Mouse (Mus musculus): Measurements from ENCODE around the gene Hipk1.

Gene Hipk1

DNA sequence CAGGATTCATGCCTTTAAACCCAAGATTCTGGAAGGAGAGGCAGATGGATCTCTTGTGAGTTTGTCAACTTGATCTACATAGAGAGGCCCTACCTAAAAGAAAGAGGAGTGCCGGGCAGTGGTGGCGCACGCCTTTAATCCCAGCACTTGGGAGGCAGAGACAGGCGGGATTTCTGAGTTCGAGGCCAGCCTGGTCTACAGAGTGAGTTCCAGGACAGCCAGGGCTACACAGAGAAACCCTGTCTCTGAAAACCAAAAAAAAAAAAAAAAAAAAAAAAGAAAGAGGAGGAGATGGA is 696 bp upstream of the Hipk1 start:
- peak; percentile 37 for DNase-seq

GRCm38 (mm10) chr3:103790346-103791145 is 817 bp downstream of the Hipk1 start:
- DNase-seq = peak; percentile 55

DNA sequence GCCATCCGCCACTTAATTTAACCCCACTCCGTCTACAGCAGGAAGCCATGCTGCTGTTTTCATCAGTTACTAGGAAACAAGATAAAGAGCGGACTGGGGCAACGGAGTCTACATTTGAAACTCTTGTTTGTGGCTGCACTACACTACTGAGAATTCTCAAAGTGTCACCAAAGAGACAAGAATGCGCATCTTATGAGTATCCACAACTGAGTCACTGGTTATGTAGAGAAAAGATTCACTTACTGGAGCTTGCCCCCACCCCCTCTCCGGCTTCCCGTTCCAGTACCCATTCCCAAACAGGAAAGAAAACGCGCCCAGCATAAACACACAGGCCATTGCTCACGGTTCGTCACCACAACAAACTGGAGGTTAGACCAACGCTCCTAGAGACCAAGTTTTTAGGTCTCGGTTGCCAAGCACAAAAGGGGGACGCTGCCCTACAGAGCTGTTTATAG is 1.4 kb downstream of the Hipk1 start:
- no peak for DNase-seq

- no peak for DNase-seq
These were observed 2.3 kb downstream of the Hipk1 start for GRCm38 (mm10) chr3:103789096-103789495.

- no peak for DNase-seq
These were observed 4.1 kb downstream of the Hipk1 start for GRCm38 (mm10) chr3:103787225-103787624.

DNA sequence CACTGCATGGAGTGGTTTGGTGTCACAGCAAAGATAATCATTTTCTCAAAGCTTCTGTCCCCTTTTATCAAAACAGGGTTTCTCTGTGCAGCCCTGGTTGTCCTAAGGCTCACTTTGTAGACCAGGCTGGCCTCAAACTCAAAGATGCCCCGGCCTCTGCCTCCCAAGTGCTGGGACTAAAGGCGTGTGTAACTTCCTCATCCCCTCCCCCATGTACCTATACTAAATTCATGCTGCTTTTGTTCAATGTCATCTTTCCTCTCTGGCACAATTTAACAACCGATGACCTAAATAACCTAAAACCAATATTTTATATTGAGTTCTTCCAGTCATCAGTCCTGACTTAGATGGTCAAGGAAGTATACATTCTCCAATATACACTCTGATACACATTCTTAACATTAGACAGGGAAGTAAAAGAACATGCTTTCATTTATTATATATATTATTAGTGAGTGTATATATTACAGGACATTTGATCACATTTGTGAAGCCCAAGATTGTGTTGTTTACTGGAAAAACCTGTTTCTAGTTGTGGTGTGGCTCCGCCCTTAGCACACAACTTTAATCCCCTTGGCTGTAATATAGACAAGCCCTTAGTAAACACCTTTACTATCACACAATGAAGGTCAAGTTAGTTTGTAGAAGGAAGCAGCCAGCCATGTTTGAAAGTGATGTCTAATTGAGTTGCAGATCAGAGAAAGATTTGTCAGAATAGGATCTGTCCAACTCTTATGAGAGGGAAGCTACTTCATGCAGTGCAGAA is 8.3 kb downstream of the Hipk1 start:
- no peak for DNase-seq

DNA sequence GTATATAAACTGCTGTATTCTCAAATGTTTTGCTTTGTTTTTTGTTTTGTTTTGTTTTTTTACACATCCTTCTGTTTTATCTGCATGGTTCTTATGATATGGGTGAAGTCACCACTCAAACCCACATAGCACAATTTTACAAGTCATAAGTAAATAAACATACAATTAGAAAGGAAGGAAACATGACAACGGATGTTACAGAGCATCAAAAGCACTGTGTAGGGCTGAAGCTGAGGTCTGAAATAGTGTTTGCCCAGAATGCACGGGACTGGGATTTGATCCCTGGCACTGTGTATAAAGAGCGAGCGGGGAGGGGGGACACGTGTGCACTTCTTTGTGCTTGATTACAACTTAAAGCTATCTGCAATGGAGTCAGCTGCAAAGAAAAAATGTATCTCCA is 10.6 kb downstream of the Hipk1 start:
- DNase-seq = no peak

GRCm38 (mm10) chr3:103780271-103780670 is 11.1 kb downstream of the Hipk1 start:
- peak; percentile 57 for DNase-seq

- no peak for DNase-seq
These were observed 12.2 kb downstream of the Hipk1 start for GRCm38 (mm10) chr3:103779183-103779582.

DNA sequence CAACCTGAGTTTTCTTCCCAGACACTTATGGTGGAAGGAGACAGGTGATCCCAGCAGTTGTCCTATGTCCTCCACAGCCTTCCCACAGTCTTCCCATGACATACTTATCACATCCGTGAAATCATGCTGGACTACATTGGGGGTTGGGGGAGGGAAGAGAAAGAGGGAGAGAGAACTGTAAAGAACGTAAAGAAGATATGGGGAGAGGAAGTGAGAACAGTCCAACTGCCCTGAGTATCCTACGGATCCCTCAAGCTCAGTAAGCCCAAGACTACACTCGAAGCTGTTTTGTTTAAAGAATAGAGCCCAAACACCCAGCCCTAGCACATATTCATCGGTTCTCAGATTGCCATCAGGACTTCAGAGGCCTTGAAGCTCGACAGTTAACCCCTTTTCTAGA is 12.7 kb downstream of the Hipk1 start:
- DNase-seq = no peak

GRCm38 (mm10) chr3:103777940-103778339 is 13.4 kb downstream of the Hipk1 start:
- DNase-seq = peak; percentile 81

GRCm38 (mm10) chr3:103774009-103774408 is 17.4 kb downstream of the Hipk1 start:
- DNase-seq = no peak

GRCm38 (mm10) chr3:103773508-103773907 is 17.9 kb downstream of the Hipk1 start:
- no peak for DNase-seq

GRCm38 (mm10) chr3:103772846-103773245 is 18.5 kb downstream of the Hipk1 start:
- no peak for DNase-seq

GRCm38 (mm10) chr3:103771531-103772130 is 19.7 kb downstream of the Hipk1 start:
- peak; percentile 94 for DNase-seq

DNA sequence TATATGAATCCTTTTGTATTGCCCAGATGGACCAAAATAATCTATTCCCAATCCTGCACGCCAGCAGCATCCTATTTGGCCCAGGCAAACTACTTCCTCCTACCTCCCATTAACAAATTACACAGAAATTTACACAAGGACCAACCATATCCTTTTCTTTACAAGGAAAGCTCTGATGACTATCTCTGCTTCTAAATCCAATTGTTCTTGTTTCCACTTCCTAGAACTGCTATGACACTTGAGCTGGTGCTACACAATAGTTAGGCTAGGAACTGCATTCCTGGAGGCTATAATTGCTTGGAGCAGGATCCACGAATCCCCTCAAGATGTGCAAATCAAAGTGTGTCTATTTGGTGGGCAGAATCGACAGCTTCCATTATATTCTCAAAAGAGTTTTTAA is 24.6 kb downstream of the Hipk1 start:
- DNase-seq = no peak

GRCm38 (mm10) chr3:103759261-103759970 is 31.9 kb downstream of the Hipk1 start:
- no peak for DNase-seq

DNA sequence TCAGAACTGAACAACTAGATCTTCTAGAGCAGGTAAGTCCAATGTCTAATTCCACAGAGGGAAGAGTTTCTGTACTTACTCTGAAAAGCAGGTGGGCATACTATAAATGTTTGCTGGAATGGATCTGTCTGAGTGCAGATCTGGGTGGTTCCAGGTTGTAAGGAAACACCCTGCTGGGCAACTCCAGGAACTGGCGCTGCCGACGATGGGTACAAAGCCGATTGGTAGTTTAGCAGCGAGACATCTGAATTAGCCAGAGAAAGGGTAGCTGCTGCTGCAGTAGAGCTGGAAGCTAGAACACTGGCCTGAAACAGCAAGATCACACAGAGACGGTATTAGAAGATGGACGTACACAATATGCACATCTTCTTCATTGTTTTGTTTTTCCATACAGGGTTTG is 32.9 kb downstream of the Hipk1 start:
- no peak for DNase-seq

DNA sequence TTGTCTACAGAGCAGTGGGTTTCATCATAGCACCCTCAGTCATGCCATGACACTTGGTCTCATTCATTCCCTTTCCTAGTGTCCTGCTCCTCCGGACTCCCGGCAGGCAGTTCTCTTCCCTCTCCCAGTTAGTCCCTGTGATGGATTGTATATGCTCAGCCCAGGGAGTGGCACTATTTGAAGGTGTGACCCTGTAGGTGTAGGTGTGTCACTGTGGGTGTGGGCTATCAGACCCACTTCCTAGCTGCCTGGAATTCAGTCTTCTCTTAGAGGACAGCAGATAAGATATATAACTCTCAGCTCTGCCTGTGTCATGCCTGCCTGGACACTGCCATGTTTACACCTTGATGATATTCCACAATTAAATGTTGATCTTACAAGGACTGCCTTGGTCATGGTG is 34.4 kb downstream of the Hipk1 start:
- no peak for DNase-seq

GRCm38 (mm10) chr3:103755351-103755750 is 36.0 kb downstream of the Hipk1 start:
- no peak for DNase-seq

GRCm38 (mm10) chr3:103751558-103751957 is 39.8 kb downstream of the Hipk1 start:
- DNase-seq = no peak

DNA sequence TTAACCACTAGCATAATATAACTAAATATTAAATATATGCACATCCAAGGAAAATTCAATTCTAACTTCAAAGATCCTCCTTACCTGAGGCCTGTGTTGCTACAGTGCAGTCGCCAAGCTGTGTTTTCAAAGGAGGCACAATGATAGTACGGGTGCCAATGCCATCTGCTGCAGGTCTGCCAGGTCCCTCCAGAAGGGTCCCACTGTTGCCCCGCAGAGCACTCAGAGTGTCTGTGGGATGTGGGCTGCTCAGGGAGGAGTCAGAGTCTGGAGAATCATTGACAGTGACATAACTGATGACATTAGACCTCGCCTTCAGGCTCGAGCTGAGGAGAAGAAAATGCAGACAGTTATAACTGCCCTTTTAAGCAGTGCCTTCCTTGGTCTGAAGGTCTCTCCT is 44.7 kb downstream of the Hipk1 start:
- DNase-seq = no peak
